Mouse (Mus musculus) lung, embryonic 15.5 days (tissue): ENCODE measurements around the gene Kctd20. TPM values are rescaled to one million over a fixed set of nuclear protein-coding genes. Genes with fewer than 3 reads are reported as not detected.

ENCODE experiments used
- ATAC-seq: fragments of 200-750 bp; cut with Nextera tagmentation; 2 replicates; pipeline ENCODE4 v1.8.0; 2017; ENCODE audit warnings: moderate number of reproducible peaks, borderline replicate concordance; ENCODE audit not compliant: low FRiP score, low TSS enrichment; ENCODE audit errors: extremely low read depth
- H3K27ac ChIP-seq: fragments of 300-500 bp; sonication (generic); 2 replicates; pipeline ENCODE4 v1.5.1; 2015; ENCODE audit warnings: moderate library complexity, mild to moderate bottlenecking, inconsistent platforms
- H3K27me3 ChIP-seq: fragments of 300-500 bp; sonication (generic); 2 replicates; pipeline ENCODE4 v1.6.1; 2015; ENCODE audit warnings: inconsistent platforms
- H3K36me3 ChIP-seq: fragments of 300-500 bp; sonication (generic); 2 replicates; pipeline ENCODE4 v1.6.1; 2015; ENCODE audit warnings: inconsistent platforms
- H3K4me1 ChIP-seq: fragments of 300-500 bp; sonication (generic); 2 replicates; pipeline ENCODE4 v1.6.1; 2015; ENCODE audit warnings: inconsistent platforms
- H3K4me2 ChIP-seq: fragments of 300-500 bp; sonication (generic); 2 replicates; pipeline ENCODE4 v1.6.1; 2015; ENCODE audit warnings: inconsistent platforms, mild to moderate bottlenecking, moderate library complexity
- H3K4me3 ChIP-seq: fragments of 300-500 bp; sonication (generic); 2 replicates; pipeline ENCODE4 v1.5.1; 2015; ENCODE audit warnings: mild to moderate bottlenecking, inconsistent platforms
- H3K9ac ChIP-seq: fragments of 300-500 bp; sonication (generic); 2 replicates; pipeline ENCODE4 v1.6.1; 2015; ENCODE audit warnings: inconsistent platforms
- H3K9me3 ChIP-seq: fragments of 300-500 bp; sonication (generic); 2 replicates; pipeline ENCODE4 v1.6.1; 2016; ENCODE audit warnings: inconsistent platforms
- WGBS: fragments of 180-500 bp; shearing (Covaris S2); methylation state at CpG from one replicate; pipeline ENCODE4 v1.1.7; 2015; 5-methylcytosine and 5-hydroxymethylcytosine counted together
- polyA plus RNA-seq: library from polyadenylated mRNA; unstranded; fragments of >200 nt; fragmentation: Nextera tagmentation; extraction: Ambion mirVana; gene quantifications from 2 replicates; pipeline ENCODE4 v1.2.1, GENCODE M21; 2015

Gene Kctd20
- polyA plus RNA-seq, 1 experiment from 2014 or later = 85.2 TPM

GRCm38 (mm10) chr17:28960597-28960996 is 8.8 kb downstream of the Kctd20 start:
- WGBS = 34% methylated on average over 10 of the region's 10 CpGs
- Histone ChIP-seq H3K9ac (no peak overlapping the region), H3K9me3 (no peaks in the 10 kb centered on the region), H3K27ac (no peak overlapping the region), H3K4me3 (no peak overlapping the region), H3K27me3 (no peaks in the 10 kb centered on the region), H3K4me2 (no peak overlapping the region), H3K36me3 (peaks cover 42% of the 10 kb centered on the region), H3K4me1 (no peaks in the 10 kb centered on the region)
- ATAC-seq = no peak

DNA sequence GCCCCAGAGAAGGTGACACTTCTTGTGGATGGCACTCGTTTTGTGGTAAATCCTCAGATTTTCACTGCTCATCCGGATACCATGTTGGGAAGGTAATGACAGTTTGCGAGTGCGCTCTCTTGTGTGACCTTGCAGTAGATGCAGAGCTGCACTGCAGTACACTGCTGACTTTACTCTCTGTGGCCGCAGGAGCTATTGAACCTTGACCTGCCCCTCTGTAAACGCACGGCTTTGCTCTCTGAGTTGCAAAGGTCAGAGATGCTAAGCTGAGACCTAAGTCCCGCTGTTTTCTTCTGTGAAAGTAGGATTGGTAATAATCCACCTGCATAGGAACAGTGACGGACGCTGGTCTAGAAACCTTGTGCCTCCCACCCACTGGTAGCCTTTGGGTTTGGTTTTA is 9.8 kb downstream of the Kctd20 start:
- Histone ChIP-seq H3K27me3 (no peaks in the 10 kb centered on the region), H3K9ac (no peak overlapping the region), H3K4me2 (no peak overlapping the region), H3K4me3 (no peak overlapping the region), H3K4me1 (no peaks in the 10 kb centered on the region), H3K36me3 (peaks cover 52% of the 10 kb centered on the region), H3K9me3 (no peaks in the 10 kb centered on the region), H3K27ac (no peak overlapping the region)
- ATAC-seq = no peak
- 81% methylated on average over 10 of the region's 10 CpGs for WGBS

GRCm38 (mm10) chr17:28967021-28967610 is 15.4 kb downstream of the Kctd20 start:
- Histone ChIP-seq H3K4me2 (no peak overlapping the region), H3K9me3 (no peaks in the 10 kb centered on the region), H3K27me3 (no peaks in the 10 kb centered on the region), H3K9ac (no peak overlapping the region), H3K4me3 (no peak overlapping the region), H3K27ac (no peak overlapping the region), H3K36me3 (peaks cover 93% of the 10 kb centered on the region), H3K4me1 (no peaks in the 10 kb centered on the region)
- ATAC-seq = no peak
- 68% methylated on average over 11 of the region's 11 CpGs for WGBS

DNA sequence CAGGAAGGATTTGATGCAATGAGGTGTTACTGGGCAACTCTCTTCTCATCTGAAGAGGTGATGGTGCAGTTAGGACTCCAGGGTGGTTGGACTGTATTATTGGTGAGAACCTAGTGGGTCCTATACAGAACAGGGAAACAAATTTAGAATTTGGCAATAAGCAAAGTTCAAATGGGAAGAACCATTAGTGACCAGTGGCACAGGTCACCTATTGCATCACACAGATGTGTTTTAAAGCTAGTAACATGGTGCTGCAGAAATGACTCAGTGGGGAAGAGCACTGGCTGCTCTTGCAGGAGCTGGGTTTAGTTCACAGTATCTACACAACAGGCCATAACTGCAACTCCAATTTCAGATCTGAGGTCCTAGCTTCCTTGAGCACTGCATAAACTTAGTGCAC is 18.4 kb downstream of the Kctd20 start:
- Histone ChIP-seq H3K9ac (no peak overlapping the region), H3K4me3 (no peak overlapping the region), H3K27ac (no peak overlapping the region), H3K27me3 (no peaks in the 10 kb centered on the region), H3K36me3 (peaks cover 93% of the 10 kb centered on the region), H3K4me2 (no peak overlapping the region), H3K4me1 (no peaks in the 10 kb centered on the region), H3K9me3 (no peaks in the 10 kb centered on the region)
- ATAC-seq = no peak

DNA sequence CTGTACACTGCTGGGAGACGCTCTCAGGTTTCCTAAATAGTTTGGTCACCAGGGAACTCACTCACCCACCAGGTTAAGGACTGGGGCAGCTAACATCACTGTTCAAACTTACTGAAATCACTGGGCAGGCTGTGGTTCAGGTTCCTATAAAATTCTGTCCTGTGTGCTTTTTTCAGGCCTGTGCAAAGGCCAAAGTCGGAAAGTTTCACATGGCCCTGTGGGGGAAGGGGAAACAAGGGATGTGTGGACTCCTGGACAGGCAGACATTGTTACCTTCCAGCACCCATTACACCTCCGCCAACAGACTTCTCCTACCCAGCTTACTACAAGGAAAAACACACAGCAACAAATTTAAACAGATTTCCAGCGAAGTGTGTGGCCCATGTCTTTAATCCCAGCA is 27.3 kb downstream of the Kctd20 start:
- H3K9ac ChIP-seq = no peak overlapping the region
- peaks cover 76% of the 10 kb centered on the region for H3K36me3 ChIP-seq
- WGBS = 82% methylated on average over 4 of the region's 4 CpGs
- no peak overlapping the region for H3K4me3 ChIP-seq
- no peak for ATAC-seq
- no peaks in the 10 kb centered on the region for H3K27me3 ChIP-seq
- no peaks in the 10 kb centered on the region for H3K9me3 ChIP-seq
- H3K4me2 ChIP-seq = no peak overlapping the region
- H3K27ac ChIP-seq = no peak overlapping the region
- H3K4me1 ChIP-seq = no peaks in the 10 kb centered on the region

GRCm38 (mm10) chr17:28981081-28981480 is 29.3 kb downstream of the Kctd20 start:
- Histone ChIP-seq H3K9me3 (no peaks in the 10 kb centered on the region), H3K4me2 (no peak overlapping the region), H3K4me1 (no peaks in the 10 kb centered on the region), H3K4me3 (no peak overlapping the region), H3K9ac (no peak overlapping the region), H3K27me3 (no peaks in the 10 kb centered on the region), H3K27ac (no peak overlapping the region), H3K36me3 (peaks cover 73% of the 10 kb centered on the region)
- 82% methylated on average over 4 of the region's 4 CpGs for WGBS
- no peak for ATAC-seq

DNA sequence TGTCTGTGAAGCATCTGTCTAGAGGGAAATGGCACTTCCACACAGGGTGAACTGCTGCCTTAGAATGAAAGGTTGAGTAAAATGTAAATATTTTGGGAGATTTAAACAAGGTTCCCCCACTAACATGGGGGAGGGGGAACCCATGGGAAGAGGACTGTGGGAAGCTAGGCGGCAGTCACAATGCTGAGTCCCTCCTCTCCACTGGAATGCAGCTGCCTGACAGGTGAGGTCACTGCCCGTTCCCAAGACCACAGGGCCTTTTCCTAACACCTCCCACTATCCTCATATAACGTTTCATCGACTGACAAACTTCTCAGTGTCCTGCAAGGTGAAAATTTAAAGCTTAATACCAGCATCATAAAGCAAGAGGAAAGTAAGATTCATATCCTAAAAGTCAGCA is 30.8 kb downstream of the Kctd20 start:
- H3K9me3 ChIP-seq = no peaks in the 10 kb centered on the region
- WGBS = 8% methylated on average over 4 of the region's 4 CpGs
- H3K9ac ChIP-seq = no peak overlapping the region
- H3K4me2 ChIP-seq = no peak overlapping the region
- H3K4me1 ChIP-seq = no peaks in the 10 kb centered on the region
- peaks cover 76% of the 10 kb centered on the region for H3K36me3 ChIP-seq
- H3K27me3 ChIP-seq = no peaks in the 10 kb centered on the region
- H3K4me3 ChIP-seq = no peak overlapping the region
- no peak overlapping the region for H3K27ac ChIP-seq
- ATAC-seq = no peak

- no peak overlapping the region for H3K4me2 ChIP-seq
- WGBS = 81% methylated on average over 1 of the region's 1 CpGs
- no peaks in the 10 kb centered on the region for H3K27me3 ChIP-seq
- no peak overlapping the region for H3K9ac ChIP-seq
- no peaks in the 10 kb centered on the region for H3K4me1 ChIP-seq
- H3K9me3 ChIP-seq = no peaks in the 10 kb centered on the region
- H3K27ac ChIP-seq = no peak overlapping the region
- no peak overlapping the region for H3K4me3 ChIP-seq
- no peak for ATAC-seq
- peaks cover 79% of the 10 kb centered on the region for H3K36me3 ChIP-seq
Measured at GRCm38 (mm10) chr17:28984724-28985420, 33.1 kb downstream of the Kctd20 start.

GRCm38 (mm10) chr17:28986833-28987232 is 35.1 kb downstream of the Kctd20 start:
- no peak overlapping the region for H3K4me3 ChIP-seq
- no peak for ATAC-seq
- no peaks in the 10 kb centered on the region for H3K27me3 ChIP-seq
- peaks cover 5% of the 10 kb centered on the region for H3K4me1 ChIP-seq
- no peaks in the 10 kb centered on the region for H3K9me3 ChIP-seq
- no peak overlapping the region for H3K4me2 ChIP-seq
- no peak overlapping the region for H3K9ac ChIP-seq
- H3K27ac ChIP-seq = no peak overlapping the region
- peaks cover 80% of the 10 kb centered on the region for H3K36me3 ChIP-seq

- Histone ChIP-seq H3K4me1 (peaks cover 9% of the 10 kb centered on the region), H3K9me3 (no peaks in the 10 kb centered on the region), H3K4me2 (no peak overlapping the region), H3K27me3 (no peaks in the 10 kb centered on the region), H3K9ac (no peak overlapping the region), H3K36me3 (peaks cover 78% of the 10 kb centered on the region), H3K27ac (no peak overlapping the region), H3K4me3 (no peak overlapping the region)
- no peak for ATAC-seq
- WGBS = 61% methylated on average over 4 of the region's 4 CpGs
Measured at GRCm38 (mm10) chr17:28987713-28988112, 36.0 kb downstream of the Kctd20 start.

GRCm38 (mm10) chr17:28988291-28988690 is 36.5 kb downstream of the Kctd20 start:
- no peak overlapping the region for H3K4me3 ChIP-seq
- H3K4me1 ChIP-seq = peaks cover 9% of the 10 kb centered on the region
- ATAC-seq = no peak
- no peak overlapping the region for H3K9ac ChIP-seq
- WGBS = 72% methylated on average over 4 of the region's 4 CpGs
- H3K4me2 ChIP-seq = no peak overlapping the region
- H3K27ac ChIP-seq = no peak overlapping the region
- no peaks in the 10 kb centered on the region for H3K27me3 ChIP-seq
- H3K36me3 ChIP-seq = peaks cover 75% of the 10 kb centered on the region
- H3K9me3 ChIP-seq = no peaks in the 10 kb centered on the region

GRCm38 (mm10) chr17:28988996-28989395 is 37.2 kb downstream of the Kctd20 start:
- no peak overlapping the region for H3K4me2 ChIP-seq
- H3K27ac ChIP-seq = no peak overlapping the region
- no peaks in the 10 kb centered on the region for H3K9me3 ChIP-seq
- ATAC-seq = no peak
- WGBS = 76% methylated on average over 3 of the region's 3 CpGs
- no peak overlapping the region for H3K4me3 ChIP-seq
- H3K36me3 ChIP-seq = peaks cover 71% of the 10 kb centered on the region
- H3K27me3 ChIP-seq = no peaks in the 10 kb centered on the region
- no peak overlapping the region for H3K9ac ChIP-seq
- peaks cover 9% of the 10 kb centered on the region for H3K4me1 ChIP-seq
